Mouse (Mus musculus) small intestine, adult 2 months (tissue): Measurements from ENCODE around the gene Trim62.

ENCODE experiments used
- CTCF ChIP-seq: fragments of 200-500 bp; IDR thresholded peaks from 2 replicates; pipeline ENCODE4 v1.5.1; 2012; ENCODE audit warnings: low read depth, mild to moderate bottlenecking, control low read depth, inconsistent platforms, low read length, moderate library complexity, mixed read lengths; ENCODE audit not compliant: insufficient replicate concordance, insufficient read length; ENCODE audit errors: extremely low read depth
- POLR2A ChIP-seq: fragments of 200-500 bp; IDR thresholded peaks from 2 replicates; pipeline ENCODE4 v1.6.1; 2012; ENCODE audit warnings: low read depth, mild to moderate bottlenecking, control low read depth, inconsistent platforms, low read length, moderate library complexity

DNA sequence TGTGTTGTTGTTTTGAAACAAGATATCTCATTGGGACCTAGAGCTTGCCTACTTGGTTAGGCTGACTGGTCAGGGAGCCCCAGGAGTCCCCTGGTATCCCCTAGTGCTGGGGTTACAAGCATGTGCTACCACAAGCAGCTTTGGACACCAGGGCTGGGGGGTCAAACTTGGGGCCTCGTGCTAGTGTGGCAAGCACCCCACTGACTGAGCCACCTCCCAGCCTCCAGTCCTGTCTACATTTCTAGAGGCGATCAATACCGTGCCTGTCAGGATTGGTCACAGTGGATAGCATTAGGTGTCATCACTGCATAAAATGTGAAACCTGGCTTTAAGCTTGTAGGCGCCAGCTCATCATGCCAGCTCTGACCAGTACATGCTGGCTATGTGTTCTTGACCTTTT lies 12.5 kb downstream of the Trim62 start:
- TF ChIP-seq CTCF (no peak), POLR2A (no peak)
